Mouse (Mus musculus) heart, postnatal 25 days (tissue): ENCODE measurements around the gene Otud4. TPM values are rescaled to one million over a fixed set of nuclear protein-coding genes. Genes with fewer than 3 reads are reported as not detected.

Experiments used
- DNase-seq: peaks from one replicate; pipeline ENCODE4 v3.0.0; 2022; ENCODE audit warnings: low spot score
- intact Hi-C: fragments of 180-260 bp; cut with DNase I; formaldehyde crosslinking; loops from one replicate; pipeline ENCODE4 v1.15.1; 2025
- total RNA-seq, 2 experiments: library from RNA; stranded (reverse); gene quantifications; 2 replicates each; pipeline ENCODE4 v1.2.3; 2021

Otud4 gene
- total RNA-seq, 2 experiments from 2014 or later, result 39.7 to 52.2 TPM

- intact Hi-C loops, result no loop called here
- DNase-seq, result no peak
Observed at GRCm38 (mm10) chr8:79723308-79723707, 83.9 kb downstream of the Otud4 start.

GRCm38 (mm10) chr8:79724589-79724988 lies 85.2 kb downstream of the Otud4 start:
- intact Hi-C loops, result no loop called here

More at GRCm38 (mm10) chr8:79724589-79724988, 85.2 kb downstream of the Otud4 start:
- DNase-seq, result no peak

Other genes starting within 250 kb of the Otud4 start
- 10 to 100 TPM; 14.5 to 16.3 TPM for gene Smad1, start 240.1 kb upstream of the Otud4 start, total RNA-seq
- 10 to 100 TPM; 48.6 to 48.8 TPM for gene Abce1, start 72.1 kb downstream of the Otud4 start, total RNA-seq
- gene Anapc10, start 72.2 kb downstream of the Otud4 start, total RNA-seq, result 1 to 10 TPM; 4.1 to 5.1 TPM